Mouse (Mus musculus): ENCODE data around the gene Ubxn7. TPM values are rescaled to one million over a fixed set of nuclear protein-coding genes. Genes with fewer than 3 reads are reported as not detected.

Ubxn7 gene
- total RNA-seq, 2 experiments from 2014 or later, result 35.4 to 39.2 TPM

DNA sequence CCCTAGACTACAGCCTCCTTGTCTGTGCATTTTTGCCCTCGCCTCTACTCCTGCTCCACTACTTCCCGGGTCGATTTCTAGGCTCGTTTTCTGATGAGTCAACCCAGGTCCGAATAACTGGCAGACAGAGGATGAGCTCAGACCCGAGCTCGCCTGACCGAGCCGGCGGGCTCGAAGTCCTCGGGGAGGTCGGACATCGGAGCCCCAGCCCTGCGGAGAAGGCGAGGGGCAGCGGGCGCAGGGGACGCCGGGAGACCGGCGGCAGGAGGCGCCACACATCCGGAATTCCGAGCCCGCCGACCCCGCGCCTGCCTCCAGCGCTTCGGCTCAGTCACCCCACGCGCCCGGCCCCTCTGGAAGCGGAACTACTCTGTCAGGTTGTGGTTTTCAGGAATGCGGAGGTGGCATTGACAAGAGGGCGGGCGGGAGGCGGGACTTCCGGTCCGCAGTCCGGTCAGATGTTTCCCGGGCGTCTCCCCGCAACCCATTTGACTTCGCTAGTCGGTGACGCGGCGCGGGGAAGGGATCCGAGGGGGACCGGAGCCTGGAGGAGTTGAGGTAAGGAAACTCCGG is 98.5 kb downstream of the Ubxn7 start, which contains the start of gene Pcyt1a:
TSS of gene Pcyt1a (plus strand) at position 448 of the 573 bp plus-strand sequence.
- DNase-seq, result peak; percentile 87 to 90
- intact Hi-C loops (cut with DNase I), result loop anchor here (5.0 kb wide), 1 partner anchor 98 kb away; the partner anchor contains the start of gene Ubxn7

GRCm38 (mm10) chr16:32431047-32431591 is 99.1 kb downstream of the Ubxn7 start:
- no peak for DNase-seq

GRCm38 (mm10) chr16:32431926-32432325 is 99.9 kb downstream of the Ubxn7 start:
- DNase-seq, result no peak
- intact Hi-C loops (cut with DNase I), result loop anchor here (5.0 kb wide), 1 partner anchor 100 kb away; the partner anchor contains the start of gene Ubxn7

More at GRCm38 (mm10) chr16:32431047-32431591, 99.1 kb downstream of the Ubxn7 start:
- intact Hi-C loops (cut with DNase I), result loop anchor here (5.0 kb wide), 1 partner anchor 99 kb away; the partner anchor contains the start of gene Ubxn7

DNA sequence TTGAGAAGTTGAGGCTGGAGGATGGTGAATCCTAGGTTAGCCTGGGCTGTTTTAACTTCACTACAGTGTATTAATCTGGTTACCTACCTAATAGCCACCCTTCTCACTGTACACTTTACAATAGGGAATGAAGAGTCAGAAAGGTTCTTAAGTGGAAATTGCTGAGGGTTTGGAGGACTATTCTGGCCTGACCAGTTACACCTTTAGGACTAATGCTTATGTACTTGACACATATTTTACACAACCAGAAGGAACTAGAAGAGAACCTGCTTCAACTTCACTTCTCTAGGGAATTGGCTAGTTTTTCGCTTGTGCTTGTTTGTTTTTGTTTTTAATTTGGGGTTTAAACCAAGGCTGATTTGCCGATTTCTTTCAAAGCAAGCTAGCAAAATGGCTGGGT is 101.1 kb downstream of the Ubxn7 start:
- DNase-seq, result no peak

GRCm38 (mm10) chr16:32434066-32434465 is 102.0 kb downstream of the Ubxn7 start:
- intact Hi-C loops (cut with DNase I), result loop anchor here (5.0 kb wide), 1 partner anchor 102 kb away; the partner anchor contains the start of gene Ubxn7
- DNase-seq, result peak; percentile 25 to 43

More for the DNA sequence above, 101.1 kb downstream of the Ubxn7 start:
- intact Hi-C loops (cut with DNase I), result loop anchor here (5.0 kb wide), 1 partner anchor 101 kb away; the partner anchor contains the start of gene Ubxn7

GRCm38 (mm10) chr16:32434691-32435090 is 102.6 kb downstream of the Ubxn7 start:
- intact Hi-C loops (cut with DNase I), result loop anchor here (5.0 kb wide), 1 partner anchor 102 kb away; the partner anchor contains the start of gene Ubxn7
- DNase-seq, result no peak

- intact Hi-C loops (cut with DNase I), result no loop called here
- no peak for DNase-seq
These were observed 104.6 kb downstream of the Ubxn7 start for GRCm38 (mm10) chr16:32436657-32437056.

GRCm38 (mm10) chr16:32437266-32437665 is 105.2 kb downstream of the Ubxn7 start:
- intact Hi-C loops (cut with DNase I), result no loop called here

DNA sequence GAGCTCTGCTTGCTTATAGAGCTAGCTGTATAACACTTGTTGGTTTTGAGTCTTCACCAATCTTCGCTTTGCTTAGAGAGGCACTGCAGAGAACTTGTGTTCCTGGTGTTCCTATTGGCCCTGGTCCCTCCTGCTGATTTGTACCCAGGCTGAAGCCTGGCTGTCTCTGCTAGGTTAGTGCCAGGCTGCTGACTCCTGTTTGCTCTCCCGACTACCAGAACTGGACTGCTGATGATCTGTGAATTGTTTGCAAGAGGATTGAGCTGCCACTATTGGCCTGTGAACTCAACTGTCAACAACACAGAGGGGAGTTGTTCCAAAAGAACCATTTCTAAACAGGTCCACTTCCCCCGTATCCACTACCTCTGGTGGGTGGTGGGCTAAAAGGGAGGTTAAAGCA is 109.4 kb downstream of the Ubxn7 start:
- intact Hi-C loops (cut with DNase I), result no loop called here
- DNase-seq, result no peak

More at GRCm38 (mm10) chr16:32437266-32437665, 105.2 kb downstream of the Ubxn7 start:
- no peak for DNase-seq

Other genes starting within 250 kb of the Ubxn7 start
- gene Pigx, start 232.5 kb upstream of the Ubxn7 start, total RNA-seq (2021), result 10 to 100 TPM; 18.8 to 24.5 TPM
- gene Cep19, start 232.5 kb upstream of the Ubxn7 start, total RNA-seq (2021), result 10 to 100 TPM in 1 of 2 experiments, 1 to 10 TPM in 1; 8.9 to 10.2 TPM
- 1 to 10 TPM; 5.8 to 7.3 TPM for gene Nrros, start 166.7 kb upstream of the Ubxn7 start, total RNA-seq (2021)
- gene Bex6, start 152.4 kb upstream of the Ubxn7 start, total RNA-seq (2021), result not detected
- 10 to 100 TPM; 12.9 to 13.3 TPM for gene Fbxo45, start 85.1 kb upstream of the Ubxn7 start, total RNA-seq (2021)
- 1 to 10 TPM; 6.8 to 7.6 TPM for gene Wdr53, start 85.0 kb upstream of the Ubxn7 start, total RNA-seq (2021)
- gene Smco1, start 60.8 kb upstream of the Ubxn7 start, total RNA-seq (2021), result 10 to 100 TPM; 19.6 to 23.1 TPM
- gene Rnf168, start 54.8 kb upstream of the Ubxn7 start, total RNA-seq (2021), result 10 to 100 TPM; 15.2 to 15.7 TPM
- gene Tm4sf19, start 68.2 kb downstream of the Ubxn7 start, total RNA-seq (2021), result not detected
- gene Tctex1d2, start 87.4 kb downstream of the Ubxn7 start, total RNA-seq (2021), result 1 to 10 TPM; 5.7 to 6.0 TPM
- gene Pcyt1a, start 98.7 kb downstream of the Ubxn7 start, total RNA-seq (2021), result 100 to 1,000 TPM; 106 to 108 TPM
- 1 to 10 TPM; 2.3 TPM for gene Slc51a, start 155.6 kb downstream of the Ubxn7 start, total RNA-seq (2021)
- not detected for gene Zdhhc19, start 164.0 kb downstream of the Ubxn7 start, total RNA-seq (2021)

Measured in heart, postnatal 14 days (tissue).